Mouse (Mus musculus) layer of hippocampus, postnatal 10 days (tissue): ENCODE results near the gene Atf6b. TPM values are rescaled to one million over a fixed set of nuclear protein-coding genes. Genes with fewer than 3 reads are reported as not detected.

Source experiments
- DNase-seq, 2 experiments: peaks; one replicate each; pipeline ENCODE4 v3.0.0; 2021; ENCODE audit warnings: low spot score in 2 of 2
- total RNA-seq, 2 experiments: library from RNA; stranded (reverse); gene quantifications; 2 replicates each; pipeline ENCODE4 v1.2.3; 2021

Gene Atf6b
- total RNA-seq, 2 experiments from 2014 or later: 75.8 to 78.6 TPM

GRCm38 (mm10) chr17:34688889-34689288 is 41.9 kb downstream of the Atf6b start:
- DNase-seq: no peak

GRCm38 (mm10) chr17:34690458-34690857 is 43.5 kb downstream of the Atf6b start:
- DNase-seq: no peak

GRCm38 (mm10) chr17:34692906-34693305 is 46.0 kb downstream of the Atf6b start:
- DNase-seq: no peak

- DNase-seq: peak; percentile 53 to 62
Observed at GRCm38 (mm10) chr17:34699575-34700408, 52.8 kb downstream of the Atf6b start.

- peak; percentile 31 to 51 for DNase-seq
Observed at GRCm38 (mm10) chr17:34700671-34701071, 53.7 kb downstream of the Atf6b start.

Other genes with a start within 250 kb of the Atf6b start
- gene BC051142, start 248.3 kb upstream of the Atf6b start, total RNA-seq: 1 to 10 TPM; 7.1 to 8.6 TPM
- gene Btnl4, start 169.8 kb upstream of the Atf6b start, total RNA-seq: not detected
- gene Btnl6, start 129.8 kb upstream of the Atf6b start, total RNA-seq: not detected
- 10 to 100 TPM; 12.9 to 13.0 TPM for gene Notch4, start 82.9 kb upstream of the Atf6b start, total RNA-seq
- gene Gpsm3, start 57.3 kb upstream of the Atf6b start, total RNA-seq: 1 to 10 TPM; 2.3 to 4.3 TPM
- gene Pbx2, start 55.9 kb upstream of the Atf6b start, total RNA-seq: 10 to 100 TPM; 36.0 to 40.1 TPM
- 1 to 10 TPM; 1.2 to 2.4 TPM for gene Ager, start 49.3 kb upstream of the Atf6b start, total RNA-seq
- gene Rnf5, start 43.5 kb upstream of the Atf6b start, total RNA-seq: 100 to 1,000 TPM in 1 of 2 experiments, 10 to 100 TPM in 1; 96.4 to 102 TPM
- gene Agpat1, start 42.9 kb upstream of the Atf6b start, total RNA-seq: 100 to 1,000 TPM; 164 to 172 TPM
- 1 to 10 TPM; 6.0 to 7.0 TPM for gene Egfl8, start 31.2 kb upstream of the Atf6b start, total RNA-seq
- gene Ppt2, start 18.6 kb upstream of the Atf6b start, total RNA-seq: 10 to 100 TPM; 32.9 to 34.1 TPM
- gene Prrt1, start 17.6 kb upstream of the Atf6b start, total RNA-seq: 100 to 1,000 TPM; 231 to 238 TPM
- gene Fkbpl, start 2.4 kb upstream of the Atf6b start, total RNA-seq: 10 to 100 TPM; 11.8 to 14.8 TPM
- gene Tnxb, start 23.4 kb downstream of the Atf6b start, total RNA-seq: 1 to 10 TPM; 4.1 to 4.7 TPM
- 1 to 10 TPM; 8.7 to 9.6 TPM for gene C4b, start 96.7 kb downstream of the Atf6b start, total RNA-seq
- not detected for gene Cyp21a1, start 157.4 kb downstream of the Atf6b start, total RNA-seq
- gene Stk19, start 189.8 kb downstream of the Atf6b start, total RNA-seq: 10 to 100 TPM; 63.6 to 64.2 TPM
- gene Dxo, start 189.9 kb downstream of the Atf6b start, total RNA-seq: 10 to 100 TPM; 36.1 to 39.9 TPM
- gene Skiv2l, start 203.1 kb downstream of the Atf6b start, total RNA-seq: 10 to 100 TPM; 71.4 to 74.8 TPM
- 10 to 100 TPM; 30.2 to 38.5 TPM for gene Nelfe, start 203.2 kb downstream of the Atf6b start, total RNA-seq
- gene Cfb, start 215.4 kb downstream of the Atf6b start, total RNA-seq: not detected
- 10 to 100 TPM in 1 of 2 experiments, 1 to 10 TPM in 1; 9.8 to 10.0 TPM for gene Zbtb12, start 232.3 kb downstream of the Atf6b start, total RNA-seq
- gene Gm20547, start 234.9 kb downstream of the Atf6b start, total RNA-seq: under 1 TPM in 1 of 2 experiments, not detected in 1; 0.20 TPM